ENCODE assay signal across 8 mouse cellular contexts in the genomic region with DNA sequence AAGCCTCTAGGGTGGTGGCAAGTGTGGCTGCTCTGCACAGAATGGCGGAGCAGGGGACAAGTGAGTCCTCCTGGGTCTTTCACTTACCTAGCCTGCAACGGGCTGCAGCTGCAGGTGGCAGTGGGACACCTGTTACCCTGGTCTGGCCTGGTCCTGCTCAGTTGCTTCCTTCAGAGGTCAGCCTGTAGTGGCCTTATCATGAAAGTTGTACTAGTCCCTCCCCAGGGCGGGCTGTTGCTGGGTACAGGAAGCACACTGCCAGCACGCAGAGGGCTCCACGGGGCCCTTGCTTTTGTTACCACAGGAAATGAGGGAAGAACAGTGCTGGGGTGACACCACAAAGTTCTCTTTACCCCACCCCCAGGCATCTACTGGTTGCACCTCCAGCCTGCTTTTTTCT. TPM values are rescaled to one million over a fixed set of nuclear protein-coding genes. Genes with fewer than 3 reads are reported as not detected.
DNase-seq lines count a peak whose midpoint lies in the region; ATAC-seq and TF ChIP-seq lines count a peak whose summit lies in the region.

TSS of gene Fermt3 (minus strand) at position 279 of the 400 bp plus-strand sequence.

- H3K9me3 ChIP-seq in megakaryocyte, embryonic 14.5 days, result no peaks in the 10 kb centered on the region
- no peaks in the 10 kb centered on the region for H3K9me3 ChIP-seq in forebrain, embryonic 12.5 days

- no peak for TF ChIP-seq CTCF in layer of hippocampus, adult 2 months (conservative IDR thresholded peaks at IDR 0.05)

- H3K4me2 ChIP-seq in forebrain, embryonic 12.5 days, result no peak within 1 kb of the TSS

- peaks cover 84% of the 10 kb centered on the region for H3K4me1 ChIP-seq in megakaryocyte, embryonic 14.5 days
- no peaks in the 10 kb centered on the region for H3K4me1 ChIP-seq in forebrain, embryonic 12.5 days

- H3K27me3 ChIP-seq in megakaryocyte, embryonic 14.5 days (replicated peaks), result no peaks in the 10 kb centered on the region
- no peaks in the 10 kb centered on the region for H3K27me3 ChIP-seq in forebrain, embryonic 12.5 days

- H3K27ac ChIP-seq in layer of hippocampus, adult 2 months, result peak within 1 kb of the TSS; percentile 21
- no peak within 1 kb of the TSS for H3K27ac ChIP-seq in forebrain, embryonic 12.5 days

- ATAC-seq in forebrain, embryonic 12.5 days (ENCODE audit: low FRiP score), result no peak

- H3K36me3 ChIP-seq in megakaryocyte, embryonic 14.5 days (replicated peaks; ENCODE audit: low read length), result peaks cover 89% of the 10 kb centered on the region
- H3K36me3 ChIP-seq in forebrain, embryonic 12.5 days (replicated peaks), result peaks cover 74% of the 10 kb centered on the region

- DNase-seq in layer of hippocampus, adult 2 months (ENCODE audit: low spot score in 2 of 2), result no peak
- DNase-seq in layer of hippocampus, adult 9-10 months (ENCODE audit: low spot score), result no peak
- peak; percentile 74 for DNase-seq in c-Kit-positive CD71-positive TER-119-positive erythroid progenitor cells, embryonic 14.5 days (ENCODE audit: low spot score)
- DNase-seq in induced T-regulatory cell, adult 2 months (ENCODE audit: low read depth), result peak; percentile 94
- DNase-seq in thymus, postnatal 25 days, result peak; percentile 87
- DNase-seq in frontal cortex, postnatal 14 days (ENCODE audit: low spot score in 2 of 2), result no peak

- no peak within 1 kb of the TSS for H3K9ac ChIP-seq in forebrain, embryonic 12.5 days

- H3K4me3 ChIP-seq in layer of hippocampus, adult 2 months, result no peak within 1 kb of the TSS; the same call in 1 of the 2 replicates
- H3K4me3 ChIP-seq in megakaryocyte, embryonic 14.5 days (replicated peaks), result peak within 1 kb of the TSS; percentile 96
- H3K4me3 ChIP-seq in forebrain, embryonic 12.5 days (replicated peaks), result no peak within 1 kb of the TSS

- WGBS in forebrain, embryonic 12.5 days, result 83% methylated on average over 5 of the region's 5 CpGs

RNA-seq across cellular contexts. Expression of gene Fermt3, which starts in this region (rescaled TPM):
- 1 to 10 TPM; 3.6 to 5.0 TPM for total RNA-seq in layer of hippocampus, adult 2 months (2021)
- 5,058 and 7,219 TPM in 2 replicates for polyA plus RNA-seq in megakaryocyte, embryonic 14.5 days (2012; ENCODE audit: insufficient read depth, low replicate concordance)
- 4.7 and 5.1 TPM in 2 replicates for polyA plus RNA-seq in forebrain, embryonic 12.5 days (2016; fragmentation: Nextera tagmentation; extraction: Ambion mirVana)

Comparison
In these comparisons a context has a peak if more than half of its experiments do, and no peak if none do; other contexts are left out.
1. RNA of gene Fermt3 (polyA plus RNA-seq): 5,058 to 7,219 TPM in megakaryocyte, embryonic 14.5 days; 4.7 to 5.1 TPM in forebrain, embryonic 12.5 days; every median in the first group is over 100 times any median in the second.
2. DNase-seq: peak in c-Kit-positive CD71-positive TER-119-positive erythroid progenitor cells, embryonic 14.5 days (single experiment), induced T-regulatory cell, adult 2 months (single experiment) and thymus, postnatal 25 days (single experiment); none in layer of hippocampus, adult 2 months (0 of 2), layer of hippocampus, adult 9-10 months (single experiment) and frontal cortex, postnatal 14 days (0 of 2).